Mouse (Mus musculus) neural tube, embryonic 14.5 days (tissue): ENCODE measurements around the gene Anapc5. TPM values are rescaled to one million over a fixed set of nuclear protein-coding genes. Genes with fewer than 3 reads are reported as not detected.

ENCODE experiments used
- ATAC-seq: fragments of 200-750 bp; cut with Nextera tagmentation; 2 replicates; pipeline ENCODE4 v1.8.0; 2017; ENCODE audit warnings: low read depth, mild to moderate bottlenecking, moderate TSS enrichment, moderate library complexity
- H3K27ac ChIP-seq: fragments of 300-500 bp; sonication (generic); 2 replicates; pipeline ENCODE4 v1.5.1; 2014; ENCODE audit warnings: low read depth, mild to moderate bottlenecking, control low read depth, low read length, moderate library complexity, mixed read lengths
- H3K27me3 ChIP-seq: fragments of 300-500 bp; sonication (generic); 2 replicates; pipeline ENCODE4 v1.6.1; 2014; ENCODE audit warnings: low read length; ENCODE audit not compliant: control insufficient read depth, insufficient read depth
- H3K36me3 ChIP-seq: fragments of 300-500 bp; sonication (generic); 2 replicates; pipeline ENCODE4 v1.6.1; 2014; ENCODE audit warnings: low read length, mixed read lengths; ENCODE audit not compliant: control insufficient read depth, insufficient read depth
- H3K4me1 ChIP-seq: fragments of 300-500 bp; sonication (generic); 2 replicates; pipeline ENCODE4 v1.6.1; 2014; ENCODE audit warnings: low read length; ENCODE audit not compliant: control insufficient read depth, insufficient read depth
- H3K4me2 ChIP-seq: fragments of 300-500 bp; sonication (generic); 2 replicates; pipeline ENCODE4 v1.6.1; 2014; ENCODE audit warnings: mild to moderate bottlenecking, low read depth, low read length, control low read depth
- H3K4me3 ChIP-seq: fragments of 300-500 bp; sonication (generic); 2 replicates; pipeline ENCODE4 v1.5.1; 2014; ENCODE audit warnings: low read depth, low read length, control low read depth, mixed read lengths
- H3K9ac ChIP-seq: fragments of 300-500 bp; sonication (generic); replicated peaks from 2 replicates; pipeline ENCODE4 v1.6.1; 2014; ENCODE audit warnings: low read depth, mild to moderate bottlenecking, control low read depth, low read length, mixed read lengths
- H3K9me3 ChIP-seq: fragments of 300-500 bp; sonication (generic); 2 replicates; pipeline ENCODE4 v1.6.1; 2016; ENCODE audit warnings: low read length; ENCODE audit not compliant: control insufficient read depth
- WGBS: fragments of 180-500 bp; shearing (Covaris S2); extraction: QIAGEN DNeasy Blood & Tissue Kit; methylation state at CpG from one replicate; pipeline ENCODE4 v1.1.7; 2014; 5-methylcytosine and 5-hydroxymethylcytosine counted together
- polyA plus RNA-seq: library from polyadenylated mRNA; unstranded; fragments of >200 nt; fragmentation: Nextera tagmentation; extraction: Ambion mirVana; gene quantifications from 2 replicates; pipeline ENCODE4 v1.2.1, GENCODE M21; 2014

Gene Anapc5
- polyA plus RNA-seq, 1 experiment from 2014 or later = 488 TPM

- no peak for ATAC-seq
- no peaks in the 10 kb centered on the region for H3K27me3 ChIP-seq
- H3K9me3 ChIP-seq = no peaks in the 10 kb centered on the region
- 53% methylated on average over 3 of the region's 3 CpGs for WGBS
- no peak overlapping the region for H3K4me2 ChIP-seq
- H3K27ac ChIP-seq = no peak overlapping the region
- peaks cover 63% of the 10 kb centered on the region for H3K36me3 ChIP-seq
- H3K9ac ChIP-seq = no peak overlapping the region
- H3K4me3 ChIP-seq = no peak overlapping the region
- H3K4me1 ChIP-seq = no peaks in the 10 kb centered on the region
Observed at GRCm38 (mm10) chr5:122805503-122805902, 15.6 kb downstream of the Anapc5 start.

GRCm38 (mm10) chr5:122802706-122803105 lies 18.4 kb downstream of the Anapc5 start:
- Histone ChIP-seq H3K27ac (no peak overlapping the region), H3K9me3 (no peaks in the 10 kb centered on the region), H3K9ac (no peak overlapping the region), H3K36me3 (peaks cover 82% of the 10 kb centered on the region), H3K4me3 (no peak overlapping the region), H3K4me2 (no peak overlapping the region), H3K4me1 (peaks cover 11% of the 10 kb centered on the region; the same call in 1 of the 2 replicates), H3K27me3 (no peaks in the 10 kb centered on the region)
- no peak for ATAC-seq
- WGBS = 63% methylated on average over 9 of the region's 9 CpGs

GRCm38 (mm10) chr5:122801684-122802083 lies 19.5 kb downstream of the Anapc5 start:
- H3K4me3 ChIP-seq = no peak overlapping the region
- peaks cover 11% of the 10 kb centered on the region; the same call in 1 of the 2 replicates for H3K4me1 ChIP-seq
- no peak overlapping the region for H3K4me2 ChIP-seq
- no peak for ATAC-seq
- H3K36me3 ChIP-seq = peaks cover 76% of the 10 kb centered on the region
- no peaks in the 10 kb centered on the region for H3K9me3 ChIP-seq
- no peak overlapping the region for H3K9ac ChIP-seq
- no peaks in the 10 kb centered on the region for H3K27me3 ChIP-seq
- H3K27ac ChIP-seq = no peak overlapping the region
- WGBS = 94% methylated on average over 8 of the region's 8 CpGs

GRCm38 (mm10) chr5:122800345-122801010 lies 20.7 kb downstream of the Anapc5 start:
- H3K4me1 ChIP-seq = peaks cover 11% of the 10 kb centered on the region; the same call in 1 of the 2 replicates
- 68% methylated on average over 13 of the region's 13 CpGs for WGBS
- H3K4me3 ChIP-seq = no peak overlapping the region
- H3K9ac ChIP-seq = no peak overlapping the region
- H3K36me3 ChIP-seq = peaks cover 68% of the 10 kb centered on the region
- no peaks in the 10 kb centered on the region for H3K9me3 ChIP-seq
- H3K27ac ChIP-seq = no peak overlapping the region
- no peaks in the 10 kb centered on the region for H3K27me3 ChIP-seq
- no peak for ATAC-seq
- H3K4me2 ChIP-seq = no peak overlapping the region

GRCm38 (mm10) chr5:122799379-122800344 lies 21.5 kb downstream of the Anapc5 start:
- Histone ChIP-seq H3K9me3 (no peaks in the 10 kb centered on the region), H3K4me3 (no peak overlapping the region), H3K4me1 (peaks cover 11% of the 10 kb centered on the region; the same call in 1 of the 2 replicates), H3K27ac (peak overlapping the region; percentile 12; the same call in 1 of the 2 replicates), H3K27me3 (no peaks in the 10 kb centered on the region), H3K9ac (no peak overlapping the region), H3K4me2 (no peak overlapping the region), H3K36me3 (peaks cover 61% of the 10 kb centered on the region)
- peak; percentile 34; the same call in 1 of the 2 replicates for ATAC-seq
- 64% methylated on average over 17 of the region's 17 CpGs for WGBS

- Histone ChIP-seq H3K4me2 (no peak overlapping the region), H3K4me1 (peaks cover 11% of the 10 kb centered on the region; the same call in 1 of the 2 replicates), H3K4me3 (no peak overlapping the region), H3K27ac (peak overlapping the region; percentile 52), H3K9ac (no peak overlapping the region), H3K36me3 (peaks cover 63% of the 10 kb centered on the region), H3K27me3 (no peaks in the 10 kb centered on the region), H3K9me3 (no peaks in the 10 kb centered on the region)
- peak; percentile 54; the same call in 1 of the 2 replicates for ATAC-seq
- WGBS = 60% methylated on average over 17 of the region's 17 CpGs
Observed at GRCm38 (mm10) chr5:122798557-122799378, 22.4 kb downstream of the Anapc5 start.

- Histone ChIP-seq H3K4me2 (no peak overlapping the region), H3K9ac (no peak overlapping the region), H3K27ac (peak overlapping the region; percentile 50), H3K4me3 (no peak overlapping the region), H3K27me3 (no peaks in the 10 kb centered on the region), H3K36me3 (peaks cover 63% of the 10 kb centered on the region), H3K9me3 (no peaks in the 10 kb centered on the region), H3K4me1 (peaks cover 11% of the 10 kb centered on the region; the same call in 1 of the 2 replicates)
- WGBS = 91% methylated on average over 3 of the region's 3 CpGs
- no peak for ATAC-seq
Observed at GRCm38 (mm10) chr5:122797866-122798265, 23.3 kb downstream of the Anapc5 start.

- no peak overlapping the region for H3K9ac ChIP-seq
- WGBS = 91% methylated on average over 2 of the region's 2 CpGs
- no peak for ATAC-seq
Observed at GRCm38 (mm10) chr5:122788696-122789095, 32.4 kb downstream of the Anapc5 start.

More at GRCm38 (mm10) chr5:122788696-122789095, 32.4 kb downstream of the Anapc5 start:
- H3K4me3 ChIP-seq = no peak overlapping the region
- peaks cover 48% of the 10 kb centered on the region for H3K36me3 ChIP-seq
- no peaks in the 10 kb centered on the region for H3K9me3 ChIP-seq
- no peaks in the 10 kb centered on the region for H3K4me1 ChIP-seq
- no peak overlapping the region for H3K4me2 ChIP-seq
- H3K27ac ChIP-seq = no peak overlapping the region
- H3K27me3 ChIP-seq = no peaks in the 10 kb centered on the region
